Mouse (Mus musculus) kidney, postnatal 36 days (tissue): ENCODE results near the gene Gipc3.
A peak's percentile ranks its signal among the peaks of the same experiment; 100 is the strongest.

Experiments used
- DNase-seq, 2 experiments: peaks; one replicate each; pipeline ENCODE4 v3.0.0; 2021 to 2022; ENCODE audit warnings: mixed read lengths in 2 of 2

Gene Gipc3

DNA sequence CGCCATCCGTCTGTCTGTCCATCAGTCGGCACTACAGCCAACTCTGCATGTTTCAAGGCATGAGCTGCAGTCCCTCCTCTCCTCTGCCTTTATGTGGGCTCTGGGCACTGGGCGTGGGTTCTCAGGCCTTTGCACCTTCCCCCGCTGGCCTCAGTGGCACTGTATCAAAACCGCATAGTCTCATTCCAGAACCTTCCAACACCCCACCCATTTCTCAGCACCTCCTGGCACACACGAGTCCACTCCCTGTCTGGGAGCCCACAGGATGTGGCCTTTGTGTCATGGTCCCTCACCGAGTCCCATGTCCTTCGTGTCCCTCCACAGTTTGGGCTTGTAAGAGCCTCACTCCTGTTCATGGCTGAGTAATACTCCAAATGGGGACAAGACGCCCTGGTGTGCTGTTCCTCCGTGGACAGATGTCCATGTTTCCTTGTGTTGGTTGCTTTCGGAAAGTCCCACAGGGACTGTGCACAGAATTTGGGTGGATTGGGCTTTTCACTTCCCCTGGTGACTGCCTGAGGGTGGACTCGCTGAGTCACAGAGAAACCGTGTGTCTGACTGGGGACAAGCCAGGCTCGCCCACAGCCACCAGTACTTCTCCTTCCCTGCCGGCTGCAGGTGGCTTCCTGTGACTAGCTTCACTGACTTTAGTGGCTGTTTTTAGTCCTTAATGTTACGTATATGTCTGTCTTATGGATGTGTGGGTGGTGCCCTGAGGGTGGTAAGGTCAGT, 44.5 kb downstream of the Gipc3 start:
- DNase-seq, result no peak

GRCm38 (mm10) chr10:81297845-81298244, 45.2 kb downstream of the Gipc3 start:
- peak; percentile 78 to 84 for DNase-seq

GRCm38 (mm10) chr10:81297246-81297645, 45.8 kb downstream of the Gipc3 start:
- no peak for DNase-seq

GRCm38 (mm10) chr10:81295185-81295584, 47.9 kb downstream of the Gipc3 start:
- no peak for DNase-seq

GRCm38 (mm10) chr10:81294442-81294841, 48.6 kb downstream of the Gipc3 start:
- DNase-seq, result no peak

DNA sequence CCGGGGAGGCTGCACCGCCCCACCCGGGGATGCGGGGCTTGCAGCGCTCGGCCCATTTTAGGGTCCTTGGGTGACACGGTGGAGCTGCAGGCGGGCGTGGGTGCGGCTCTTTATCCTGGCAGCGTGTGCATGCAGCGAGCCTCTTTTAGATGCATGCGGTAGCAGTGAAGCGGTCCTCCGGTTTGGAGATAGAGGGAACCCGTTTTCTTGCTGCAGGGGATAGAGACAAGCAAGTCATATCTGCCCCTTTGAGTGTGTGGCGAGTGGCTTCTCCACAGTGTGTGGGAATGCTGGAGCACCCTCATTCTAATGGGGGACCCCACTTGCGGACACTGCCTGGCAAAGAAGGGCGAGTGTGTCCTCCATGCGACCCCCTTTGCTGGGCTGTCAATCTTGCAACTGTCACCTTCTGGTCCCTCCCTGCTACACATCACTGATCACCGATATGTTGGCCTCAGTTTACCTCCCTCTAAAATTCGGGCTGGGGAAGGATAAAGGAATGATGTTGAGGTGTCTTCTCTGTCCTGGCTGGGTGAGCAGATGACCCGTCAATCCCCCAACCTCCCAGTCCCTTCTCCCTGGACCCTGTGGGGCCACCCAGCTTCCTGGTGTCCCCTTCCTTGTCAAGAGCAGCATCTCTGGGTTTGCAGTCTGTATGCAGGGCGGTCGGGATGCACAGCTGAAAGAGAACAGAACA, 49.6 kb downstream of the Gipc3 start:
- DNase-seq, result no peak

- peak; percentile 100 for DNase-seq
Measured at GRCm38 (mm10) chr10:81292554-81293333, 50.3 kb downstream of the Gipc3 start, which contains the start of gene Pip5k1c. Gene Pip5k1c, plus strand, starts transcription at chr10:81292963.

- DNase-seq, result no peak
Measured at GRCm38 (mm10) chr10:81291511-81292104, 51.5 kb downstream of the Gipc3 start, which contains the start of gene Tjp3. Gene Tjp3, minus strand, starts transcription at chr10:81291581.

GRCm38 (mm10) chr10:81290698-81291460, 52.2 kb downstream of the Gipc3 start:
- peak; percentile 53 to 56 for DNase-seq

DNA sequence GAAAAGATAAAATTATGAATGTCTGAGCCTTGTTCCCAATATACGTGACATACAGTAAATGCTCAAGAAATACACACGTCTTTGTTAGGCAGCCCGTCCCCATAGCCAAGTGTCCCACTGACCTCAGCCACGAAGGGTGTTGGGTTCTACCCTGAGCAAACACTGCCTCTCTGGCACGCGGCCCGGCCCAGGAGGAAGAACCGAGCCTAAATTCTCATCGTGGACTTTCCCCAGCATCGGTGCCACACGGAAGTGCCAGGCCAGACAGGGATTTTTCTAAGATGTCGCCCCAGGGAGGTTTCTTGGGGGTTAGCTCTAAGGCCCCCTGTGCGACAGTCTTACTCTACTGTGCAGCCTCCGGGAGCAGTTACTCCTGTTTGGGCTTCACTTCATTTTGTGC, 53.3 kb downstream of the Gipc3 start:
- peak; percentile 41 to 76 for DNase-seq

DNA sequence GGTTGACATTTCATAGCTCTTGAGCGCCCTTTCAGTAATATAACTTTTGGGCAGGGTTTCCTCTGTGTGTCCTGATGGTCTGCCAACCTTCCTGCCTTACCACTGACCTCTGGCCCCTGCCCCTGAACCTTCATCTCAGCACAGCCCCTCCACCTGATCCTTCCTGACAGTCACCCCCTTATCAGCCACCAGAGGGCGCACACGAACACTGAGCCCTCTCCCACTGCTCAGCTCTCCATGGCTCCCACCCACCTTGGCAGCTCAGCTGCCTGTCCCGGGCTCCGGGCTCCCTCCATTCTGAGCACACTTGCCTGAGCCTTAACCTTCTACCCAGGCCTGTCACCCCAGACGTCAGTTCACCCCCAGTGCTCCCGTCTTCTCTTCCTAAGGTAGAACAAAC, 53.8 kb downstream of the Gipc3 start:
- DNase-seq, result peak; percentile 63 to 79

- peak in 1 of 2 experiments; percentile 79 for DNase-seq
Measured at GRCm38 (mm10) chr10:81288601-81289000, 54.5 kb downstream of the Gipc3 start.

- peak; percentile 49 to 76 for DNase-seq
Measured at GRCm38 (mm10) chr10:81287513-81288157, 55.4 kb downstream of the Gipc3 start.

DNA sequence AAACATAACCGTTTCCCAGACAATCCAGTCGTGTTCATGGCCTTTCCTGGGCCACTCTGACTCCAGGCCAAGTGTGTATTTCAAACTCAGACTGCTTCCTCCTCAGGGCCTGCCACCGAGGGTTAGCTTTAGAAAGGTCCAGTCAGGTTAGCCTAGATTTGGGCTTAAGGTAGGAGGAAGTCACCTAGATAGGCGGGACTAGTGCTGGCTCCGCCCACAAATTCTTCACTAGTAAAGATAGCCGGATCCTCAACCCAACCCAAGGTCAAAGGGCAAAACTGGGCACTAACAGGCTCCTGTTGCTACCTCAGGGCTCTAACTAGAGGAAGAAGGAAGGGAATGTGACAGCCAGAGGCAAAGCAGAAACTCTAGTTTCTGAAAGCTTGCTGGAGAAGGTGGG, 56.5 kb downstream of the Gipc3 start:
- DNase-seq, result peak; percentile 72 to 83

GRCm38 (mm10) chr10:81285694-81286450, 57.2 kb downstream of the Gipc3 start:
- peak; percentile 92 to 97 for DNase-seq
